Mouse (Mus musculus): ENCODE results near the gene Sult6b2. TPM values are rescaled to one million over a fixed set of nuclear protein-coding genes. Genes with fewer than 3 reads are reported as not detected.

Gene Sult6b2
- total RNA-seq (2021): not detected
- long read RNA-seq, experiment 1: 0 reads
- long read RNA-seq, experiment 2: 0 reads

- DNase-seq: no peak
Measured at GRCm38 (mm10) chr6:142804402-142804801, at the start of gene Sult6b2. Gene Sult6b2, minus strand, starts transcription at chr6:142804502.

DNA sequence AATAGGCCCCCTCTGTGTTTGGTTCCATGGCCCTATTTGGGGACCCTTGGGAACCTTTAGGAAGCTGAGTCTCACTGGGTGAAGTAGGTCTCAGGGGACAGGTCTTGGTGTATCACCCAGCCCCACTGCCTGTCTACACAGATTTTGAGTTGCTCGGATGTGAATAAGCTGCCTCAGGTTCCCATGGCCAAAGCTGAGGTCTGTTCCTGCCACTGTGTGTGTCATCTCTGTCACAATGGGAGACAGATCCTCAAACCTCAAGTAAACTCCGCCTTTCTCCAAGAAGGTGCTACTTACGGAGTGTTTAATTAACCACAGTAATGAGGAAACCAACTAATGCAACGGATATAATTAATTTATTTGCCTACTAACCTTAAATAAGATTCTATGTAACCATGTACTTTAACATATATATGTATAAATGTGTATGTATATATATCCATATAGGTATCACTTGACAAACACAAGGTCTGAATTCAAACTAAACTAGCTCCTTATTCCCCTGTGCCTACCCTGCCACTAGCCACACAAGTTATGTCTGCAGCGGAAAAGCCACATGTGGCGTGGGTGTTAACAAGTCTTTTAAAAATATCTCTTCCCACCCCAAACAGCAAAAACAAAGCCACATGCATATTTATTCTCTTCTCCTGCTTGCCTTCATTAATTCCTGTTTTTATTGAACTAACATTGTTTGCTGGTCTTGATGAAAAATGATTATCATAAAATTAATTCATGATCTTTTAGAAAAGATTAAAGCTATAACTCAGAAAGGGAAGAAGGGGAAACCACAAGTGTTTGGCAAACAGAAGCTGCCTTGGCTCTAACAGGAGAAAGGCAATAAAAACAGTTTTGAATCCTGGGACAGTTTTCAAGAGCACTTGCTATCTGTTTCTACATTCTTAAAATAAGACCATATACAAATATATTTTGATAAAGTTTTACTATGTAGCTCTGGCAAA, 48.4 kb upstream of the Sult6b2 start:
- DNase-seq: no peak

DNA sequence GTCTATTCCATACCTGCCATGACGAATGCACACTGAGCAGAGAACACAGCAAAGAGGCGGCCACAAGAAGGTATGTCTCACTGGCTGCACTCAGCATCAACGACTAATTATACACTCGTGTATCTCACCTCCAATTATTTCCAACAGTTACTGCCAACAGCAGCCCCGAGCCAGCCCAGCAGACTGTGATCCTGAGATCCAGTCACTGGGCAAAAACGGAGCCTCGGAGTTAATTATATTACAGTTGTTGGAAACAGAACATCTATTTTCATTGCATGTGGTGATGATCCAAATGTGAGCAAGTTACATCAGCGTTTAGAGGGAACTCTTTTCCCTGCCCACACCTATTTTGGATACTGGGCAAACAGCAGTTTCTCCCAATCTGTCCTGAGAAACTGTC, 46.1 kb upstream of the Sult6b2 start:
- peak; percentile 56 to 75 for DNase-seq

GRCm38 (mm10) chr6:142849326-142849725, 45.0 kb upstream of the Sult6b2 start:
- no peak for DNase-seq

DNA sequence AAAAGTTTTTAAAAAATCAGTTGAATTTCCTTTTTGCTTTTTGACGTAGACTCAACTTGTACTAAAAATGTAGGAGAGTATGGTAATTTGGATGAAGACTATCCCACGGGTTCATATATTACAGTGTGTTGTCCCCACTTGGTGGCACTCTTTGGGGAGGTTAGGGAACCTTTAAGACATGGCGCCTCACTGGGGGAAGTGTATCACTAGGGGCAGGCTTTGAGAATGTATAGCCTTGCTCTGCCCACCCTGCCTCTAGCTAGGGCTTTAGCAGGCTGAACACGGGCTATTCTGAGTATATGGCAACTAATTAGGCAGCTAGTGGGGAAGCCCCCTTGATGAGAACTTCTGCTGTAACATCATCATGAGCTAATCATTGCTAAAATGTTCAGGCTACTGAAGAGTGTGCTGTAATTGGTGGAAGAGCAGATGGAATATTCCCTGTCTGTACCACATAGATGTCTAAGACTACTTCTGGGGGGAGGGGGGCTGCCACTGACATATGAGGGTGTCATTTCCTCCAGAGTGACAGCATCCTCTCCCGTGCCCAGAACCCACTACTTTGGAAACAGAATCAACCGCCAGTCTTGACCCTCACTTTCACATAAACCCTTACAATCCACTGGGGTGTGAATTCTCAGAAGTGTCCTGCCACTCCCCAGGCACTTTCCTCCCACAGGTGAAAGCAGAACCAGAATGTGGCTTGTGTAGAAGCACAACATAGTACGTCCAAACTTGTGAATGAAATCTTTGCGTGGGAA, 43.8 kb upstream of the Sult6b2 start:
- no peak for DNase-seq

- DNase-seq: no peak
Measured at GRCm38 (mm10) chr6:142846855-142847254, 42.6 kb upstream of the Sult6b2 start.

DNA sequence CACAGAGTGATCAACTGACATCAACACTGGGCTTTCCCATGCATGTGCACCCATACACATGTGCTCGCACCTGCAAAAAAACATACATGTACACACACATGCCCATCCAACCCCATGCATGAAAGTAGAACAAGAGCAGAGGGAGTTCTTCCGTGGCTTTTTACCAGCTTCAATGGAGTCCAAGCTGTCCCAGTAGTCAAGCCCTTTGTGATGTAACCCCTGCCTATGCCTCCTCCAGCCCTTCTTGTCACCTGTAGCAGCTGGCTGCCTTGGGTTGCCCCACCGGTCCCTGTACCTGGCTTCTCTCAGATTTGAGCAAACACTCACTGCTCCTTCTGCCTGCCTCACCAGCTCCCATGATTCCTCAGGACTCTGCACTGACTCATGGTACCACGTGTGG, 40.8 kb upstream of the Sult6b2 start:
- DNase-seq: no peak

DNA sequence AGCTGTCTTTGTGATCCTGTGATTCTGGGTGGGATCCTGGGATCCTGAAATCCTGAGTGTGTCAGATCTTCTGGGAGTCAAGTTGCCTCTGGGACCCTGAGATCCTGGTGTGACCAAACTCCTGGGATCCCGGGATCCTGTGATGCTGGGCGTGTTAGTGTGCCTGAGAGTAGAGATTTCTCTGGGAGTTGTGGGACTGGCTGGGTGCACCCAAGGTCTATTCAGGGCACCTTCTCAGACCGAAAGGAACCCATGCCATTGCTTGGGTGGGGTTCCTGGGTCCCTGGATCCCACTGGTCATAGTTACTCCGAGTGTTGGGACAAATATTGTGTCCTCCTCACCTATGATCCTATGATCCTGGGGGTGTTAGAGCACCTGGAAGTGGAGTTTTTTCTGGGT, 39.8 kb upstream of the Sult6b2 start:
- no peak for DNase-seq

DNA sequence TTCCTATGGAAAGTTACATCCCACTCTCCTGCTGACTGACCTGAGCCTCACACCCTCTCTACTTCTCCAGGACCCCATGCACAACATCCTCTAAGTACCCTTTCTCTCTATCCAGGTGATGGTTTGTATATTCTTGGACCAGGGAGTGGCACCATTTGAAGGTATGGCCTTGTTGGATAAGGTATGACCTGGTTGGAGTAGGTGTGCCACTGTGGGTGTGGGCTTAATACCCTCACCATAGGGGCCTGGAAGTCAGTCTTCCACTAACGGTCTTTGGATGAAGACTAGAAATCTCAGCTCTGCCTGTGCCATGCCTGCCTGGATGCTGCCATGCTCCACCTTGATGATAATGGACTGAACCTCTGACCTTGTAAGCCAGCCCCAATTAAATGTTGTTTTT, 34.2 kb upstream of the Sult6b2 start:
- DNase-seq: no peak

DNA sequence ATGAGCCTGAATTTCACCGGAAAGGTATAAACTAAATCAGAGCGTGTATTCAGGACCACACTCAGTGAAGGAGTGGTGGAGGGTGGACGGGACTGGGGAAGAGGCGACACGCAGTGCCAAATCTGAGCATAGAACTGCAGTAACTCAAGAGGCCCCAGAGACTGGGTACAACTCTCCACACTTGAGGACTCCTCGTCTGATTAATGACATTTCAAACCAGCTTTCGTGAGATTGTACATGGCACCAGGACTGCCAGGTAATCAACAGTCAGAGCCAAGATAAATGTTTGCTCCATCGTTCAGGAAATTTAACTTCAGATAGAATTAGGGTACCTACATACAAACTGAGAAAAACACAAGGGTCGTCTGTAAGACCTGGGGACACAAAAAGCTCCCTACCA, 33.0 kb upstream of the Sult6b2 start:
- no peak for DNase-seq

DNA sequence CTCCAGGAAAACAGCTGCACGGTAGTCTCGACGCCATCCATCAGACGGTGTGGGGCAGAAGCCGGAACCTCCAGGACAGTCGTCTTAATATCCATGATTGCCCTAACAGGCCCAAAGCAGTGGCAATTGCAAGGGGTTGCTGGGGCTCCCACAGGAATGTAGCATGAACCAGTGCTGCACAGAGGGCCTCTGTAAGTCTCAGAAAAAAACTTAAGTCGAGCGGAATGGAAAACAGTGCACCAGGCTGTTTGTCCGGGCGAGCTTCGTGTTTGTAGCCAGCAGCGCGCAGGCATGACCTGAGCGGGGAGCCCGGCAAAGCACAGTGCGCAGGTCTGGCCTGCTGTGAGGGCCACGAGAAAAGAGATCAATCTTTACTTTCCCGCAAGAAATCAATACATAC, 31.4 kb upstream of the Sult6b2 start:
- no peak for DNase-seq

GRCm38 (mm10) chr6:142834911-142835310, 30.6 kb upstream of the Sult6b2 start:
- no peak for DNase-seq

- DNase-seq: no peak
Measured at GRCm38 (mm10) chr6:142831706-142832105, 27.4 kb upstream of the Sult6b2 start.

GRCm38 (mm10) chr6:142831243-142831642, 26.9 kb upstream of the Sult6b2 start:
- DNase-seq: no peak

- no peak for DNase-seq
Measured at GRCm38 (mm10) chr6:142830221-142830620, 25.9 kb upstream of the Sult6b2 start.

- no peak for DNase-seq
Measured at GRCm38 (mm10) chr6:142825449-142825848, 21.1 kb upstream of the Sult6b2 start.

DNA sequence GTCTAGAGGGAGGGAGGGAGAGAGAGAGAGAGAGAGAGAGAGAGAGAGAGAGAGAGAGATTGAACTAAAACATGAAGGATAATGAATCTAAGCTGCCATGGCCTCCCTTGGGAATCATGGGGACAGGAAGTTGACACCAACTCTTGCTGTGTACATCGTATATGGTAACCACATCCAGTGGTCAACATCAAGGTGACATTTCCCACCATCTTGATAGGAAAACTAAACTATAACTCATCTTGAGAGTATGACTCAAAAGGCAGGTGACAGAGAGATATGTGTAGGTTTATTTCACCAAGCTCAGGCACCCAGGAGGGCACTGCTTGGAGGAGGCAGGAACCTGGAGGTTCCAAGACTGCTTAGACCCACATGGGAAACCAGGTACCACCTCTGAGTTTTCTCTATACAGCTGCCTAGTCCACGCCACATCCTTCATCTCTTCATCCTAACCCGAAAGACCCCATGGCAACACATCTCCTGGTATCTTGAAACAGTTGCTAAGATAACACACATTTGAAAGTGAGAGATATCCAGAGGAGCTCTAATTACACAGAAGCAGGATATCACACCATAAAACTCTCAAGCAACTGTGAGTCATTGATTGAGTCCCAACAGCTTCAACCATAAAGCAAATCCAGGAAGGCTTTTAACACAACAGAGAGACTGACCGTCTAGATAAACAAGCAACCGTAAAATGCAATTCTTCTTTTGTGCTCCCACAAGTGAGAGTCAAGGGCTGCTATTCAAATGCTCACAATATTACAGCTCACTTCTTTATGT, 18.9 kb upstream of the Sult6b2 start:
- no peak for DNase-seq

DNA sequence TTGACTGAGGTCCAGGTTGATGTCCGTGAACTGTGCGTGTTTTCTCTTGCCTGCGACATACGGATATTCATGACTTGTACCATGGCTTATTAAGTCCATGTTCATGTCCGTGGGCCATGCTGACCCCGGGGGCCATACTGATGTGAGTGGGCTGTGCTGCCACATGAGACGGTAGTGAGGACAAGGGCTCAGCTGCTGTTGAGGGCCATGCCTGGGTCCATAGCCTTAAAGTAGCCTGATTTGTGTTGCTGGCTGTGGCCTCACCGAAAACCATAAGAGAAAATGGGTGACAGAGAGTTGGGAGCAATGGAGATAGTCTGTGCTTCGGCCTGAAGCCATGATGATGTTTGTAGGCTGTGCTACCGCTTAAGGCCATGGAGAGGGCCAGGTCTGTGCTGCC, 14.0 kb upstream of the Sult6b2 start:
- DNase-seq: no peak

GRCm38 (mm10) chr6:142815513-142815912, 11.2 kb upstream of the Sult6b2 start:
- DNase-seq: no peak

GRCm38 (mm10) chr6:142814495-142814921, 10.2 kb upstream of the Sult6b2 start:
- peak; percentile 60 to 91 for DNase-seq

- no peak for DNase-seq
Measured at GRCm38 (mm10) chr6:142814011-142814410, 9.7 kb upstream of the Sult6b2 start.

DNA sequence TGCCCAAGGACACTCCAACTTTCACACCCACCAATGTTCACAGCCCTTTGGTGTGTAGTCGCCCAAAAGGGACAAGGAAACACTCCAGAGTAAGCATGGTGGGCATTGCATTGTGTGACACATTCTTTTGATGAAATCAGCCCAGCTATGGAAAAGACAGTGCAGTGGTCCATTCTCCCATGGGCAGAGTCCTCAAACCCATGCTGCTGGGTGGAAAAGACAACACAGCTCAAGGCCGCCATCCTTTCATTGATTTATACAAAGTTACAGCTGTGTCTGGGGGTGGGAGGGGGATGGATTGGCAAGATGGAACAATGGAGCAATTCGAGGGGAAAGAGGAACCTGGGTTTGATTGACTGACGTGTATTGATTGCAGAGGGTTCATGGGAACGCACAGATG, 8.7 kb upstream of the Sult6b2 start:
- no peak for DNase-seq

All from heart, adult 18-20 months (tissue).